Mouse (Mus musculus) forebrain, embryonic 12.5 days (tissue): Measurements from ENCODE around the gene Tatdn3. TPM values are rescaled to one million over a fixed set of nuclear protein-coding genes. Genes with fewer than 3 reads are reported as not detected.
"Not testable (repeated sequence)": the region's sequence is repeated elsewhere in the genome, so short reads cannot be mapped to it uniquely, and the experiment has no call there.

Experiments
- ATAC-seq: fragments of 200-750 bp; cut with Nextera tagmentation; 2 replicates; pipeline ENCODE4 v1.8.0; 2017; ENCODE audit warnings: moderate TSS enrichment; ENCODE audit not compliant: low FRiP score
- H3K27ac ChIP-seq: fragments of 300-500 bp; sonication (generic); 2 replicates; pipeline ENCODE4 v1.5.1; 2016; ENCODE audit warnings: mild to moderate bottlenecking
- H3K27me3 ChIP-seq: fragments of 300-500 bp; sonication (generic); 2 replicates; pipeline ENCODE4 v1.6.1; 2016; ENCODE audit warnings: mild to moderate bottlenecking
- H3K36me3 ChIP-seq: fragments of 300-500 bp; sonication (generic); replicated peaks from 2 replicates; pipeline ENCODE4 v1.6.1; 2016; ENCODE audit warnings: mild to moderate bottlenecking
- H3K4me1 ChIP-seq: fragments of 300-500 bp; sonication (generic); 2 replicates; pipeline ENCODE4 v1.6.1; 2016
- H3K4me2 ChIP-seq: fragments of 300-500 bp; sonication (generic); 2 replicates; pipeline ENCODE4 v1.6.1; 2016; ENCODE audit warnings: mild to moderate bottlenecking, moderate library complexity
- H3K4me3 ChIP-seq: fragments of 300-500 bp; sonication (generic); replicated peaks from 2 replicates; pipeline ENCODE4 v1.5.1; 2016; ENCODE audit warnings: mild to moderate bottlenecking
- H3K9ac ChIP-seq: fragments of 300-500 bp; sonication (generic); 2 replicates; pipeline ENCODE4 v1.6.1; 2016; ENCODE audit warnings: mild to moderate bottlenecking
- H3K9me3 ChIP-seq: fragments of 300-500 bp; sonication (generic); 2 replicates; pipeline ENCODE4 v1.6.1; 2016
- WGBS: fragments of 180-500 bp; shearing (Covaris S2); methylation state at CpG from one replicate; pipeline ENCODE4 v1.1.7; 2016; 5-methylcytosine and 5-hydroxymethylcytosine counted together
- polyA plus RNA-seq: library from polyadenylated mRNA; unstranded; fragments of >200 nt; fragmentation: Nextera tagmentation; extraction: Ambion mirVana; gene quantifications from 2 replicates; pipeline ENCODE4 v1.2.1, GENCODE M21; 2016

Gene Tatdn3
- polyA plus RNA-seq, 1 experiment from 2014 or later, result 15.3 TPM

- Histone ChIP-seq H3K27me3 (no peaks in the 10 kb centered on the region), H3K4me2 (no peak overlapping the region), H3K27ac (no peak overlapping the region), H3K9ac (no peak overlapping the region), H3K4me3 (no peak overlapping the region), H3K9me3 (no peaks in the 10 kb centered on the region), H3K36me3 (no peaks in the 10 kb centered on the region), H3K4me1 (no peaks in the 10 kb centered on the region)
- no peak for ATAC-seq
- WGBS, result 68% methylated on average over 7 of the region's 7 CpGs
These were observed 16.4 kb downstream of the Tatdn3 start for GRCm38 (mm10) chr1:191046231-191046824.

GRCm38 (mm10) chr1:191045264-191045663 lies 17.5 kb downstream of the Tatdn3 start:
- 94% methylated on average over 2 of the region's 2 CpGs for WGBS
- H3K4me1 ChIP-seq, result no peaks in the 10 kb centered on the region
- no peak for ATAC-seq
- H3K4me2 ChIP-seq, result no peak overlapping the region
- no peak overlapping the region for H3K27ac ChIP-seq
- H3K27me3 ChIP-seq, result no peaks in the 10 kb centered on the region
- H3K4me3 ChIP-seq, result no peak overlapping the region
- no peaks in the 10 kb centered on the region for H3K36me3 ChIP-seq
- H3K9me3 ChIP-seq, result no peaks in the 10 kb centered on the region
- no peak overlapping the region for H3K9ac ChIP-seq

DNA sequence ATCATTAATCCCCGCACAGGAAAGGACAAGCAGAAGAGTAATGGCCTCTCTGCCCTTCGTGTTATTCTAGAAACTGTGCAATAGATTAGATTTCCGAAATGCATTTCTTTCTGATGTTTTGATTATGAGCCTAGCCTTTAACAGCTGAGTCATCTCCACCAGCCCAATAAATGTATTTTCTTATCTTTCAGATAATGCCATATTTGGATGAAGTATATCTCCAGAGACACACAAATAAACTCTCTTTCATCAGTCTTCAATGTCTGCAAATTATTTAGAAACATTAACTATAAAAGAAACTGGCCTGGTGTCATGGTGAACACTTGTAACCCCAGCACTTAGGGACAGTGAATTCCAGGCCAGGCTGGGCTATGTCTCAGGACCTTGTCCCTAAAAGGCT lies 20.0 kb downstream of the Tatdn3 start:
- no peak for ATAC-seq

GRCm38 (mm10) chr1:191042106-191042505 lies 20.6 kb downstream of the Tatdn3 start:
- H3K27ac ChIP-seq, result no peak overlapping the region
- H3K9me3 ChIP-seq, result no peaks in the 10 kb centered on the region
- no peaks in the 10 kb centered on the region for H3K4me1 ChIP-seq
- ATAC-seq, result no peak
- no peaks in the 10 kb centered on the region for H3K36me3 ChIP-seq
- 87% methylated on average over 5 of the region's 5 CpGs for WGBS
- H3K4me2 ChIP-seq, result no peak overlapping the region
- H3K4me3 ChIP-seq, result no peak overlapping the region
- no peaks in the 10 kb centered on the region for H3K27me3 ChIP-seq
- H3K9ac ChIP-seq, result no peak overlapping the region

More for the DNA sequence above, 20.0 kb downstream of the Tatdn3 start:
- H3K27ac ChIP-seq, result no peak overlapping the region
- no peaks in the 10 kb centered on the region for H3K36me3 ChIP-seq
- H3K9ac ChIP-seq, result no peak overlapping the region
- WGBS, result 92% methylated on average over 3 of the region's 3 CpGs
- no peaks in the 10 kb centered on the region for H3K9me3 ChIP-seq
- no peaks in the 10 kb centered on the region for H3K4me1 ChIP-seq
- no peaks in the 10 kb centered on the region for H3K27me3 ChIP-seq
- no peak overlapping the region for H3K4me2 ChIP-seq
- no peak overlapping the region for H3K4me3 ChIP-seq

GRCm38 (mm10) chr1:191041352-191041751 lies 21.4 kb downstream of the Tatdn3 start:
- no peak for ATAC-seq
- Histone ChIP-seq H3K9ac (no peak overlapping the region), H3K4me1 (no peaks in the 10 kb centered on the region)

GRCm38 (mm10) chr1:191037999-191038398 lies 24.7 kb downstream of the Tatdn3 start:
- peaks cover 3% of the 10 kb centered on the region for H3K4me1 ChIP-seq
- H3K9ac ChIP-seq, result no peak overlapping the region
- H3K4me2 ChIP-seq, result no peak overlapping the region
- H3K36me3 ChIP-seq, result no peaks in the 10 kb centered on the region
- no peaks in the 10 kb centered on the region for H3K27me3 ChIP-seq
- WGBS, result 89% methylated on average over 4 of the region's 4 CpGs
- no peak overlapping the region for H3K27ac ChIP-seq
- no peak for ATAC-seq
- H3K4me3 ChIP-seq, result no peak overlapping the region
- no peaks in the 10 kb centered on the region for H3K9me3 ChIP-seq

More at GRCm38 (mm10) chr1:191041352-191041751, 21.4 kb downstream of the Tatdn3 start:
- no peaks in the 10 kb centered on the region for H3K9me3 ChIP-seq
- H3K27ac ChIP-seq, result no peak overlapping the region
- no peaks in the 10 kb centered on the region for H3K36me3 ChIP-seq
- no peak overlapping the region for H3K4me3 ChIP-seq
- H3K4me2 ChIP-seq, result no peak overlapping the region
- H3K27me3 ChIP-seq, result no peaks in the 10 kb centered on the region

GRCm38 (mm10) chr1:191036554-191037334 lies 26.0 kb downstream of the Tatdn3 start, which contains the start of gene Spata45:
Spata45 (plus strand) TSS chr1:191036639.
- Histone ChIP-seq H3K27ac (no peak within 1 kb of the TSS), H3K4me2 (no peak within 1 kb of the TSS), H3K27me3 (no peaks in the 10 kb centered on the region), H3K9me3 (no peaks in the 10 kb centered on the region), H3K36me3 (no peaks in the 10 kb centered on the region), H3K4me3 (no peak within 1 kb of the TSS), H3K4me1 (peaks cover 3% of the 10 kb centered on the region), H3K9ac (no peak within 1 kb of the TSS)
- 83% methylated on average over 6 of the region's 6 CpGs for WGBS
- ATAC-seq, result no peak

DNA sequence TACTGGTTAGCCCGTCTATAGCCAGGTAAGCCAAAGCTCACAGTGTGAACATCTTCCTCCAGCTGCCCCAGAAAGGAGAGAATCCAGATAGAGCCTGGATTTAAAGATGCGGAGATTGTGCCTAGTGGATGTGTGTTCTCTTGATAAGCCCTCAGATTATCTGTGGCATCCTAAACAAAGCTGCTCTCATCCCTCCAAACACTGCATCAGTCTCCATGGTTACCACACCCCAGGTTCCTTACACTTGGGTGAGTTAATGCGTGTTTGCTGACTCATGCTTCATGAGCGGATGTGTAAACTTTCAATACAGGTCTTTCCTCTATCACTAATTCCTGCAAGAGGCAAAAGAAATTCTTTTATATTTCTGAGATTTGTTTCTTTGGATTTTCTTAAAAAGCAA lies 27.1 kb downstream of the Tatdn3 start:
- peaks cover 3% of the 10 kb centered on the region for H3K4me1 ChIP-seq
- WGBS, result 27% methylated on average over 4 of the region's 4 CpGs
- H3K36me3 ChIP-seq, result no peaks in the 10 kb centered on the region
- no peak overlapping the region for H3K27ac ChIP-seq
- H3K27me3 ChIP-seq, result no peaks in the 10 kb centered on the region
- no peak overlapping the region for H3K4me3 ChIP-seq
- H3K4me2 ChIP-seq, result no peak overlapping the region
- H3K9ac ChIP-seq, result no peak overlapping the region
- ATAC-seq, result no peak
- H3K9me3 ChIP-seq, result no peaks in the 10 kb centered on the region

GRCm38 (mm10) chr1:191030922-191031425 lies 31.8 kb downstream of the Tatdn3 start:
- not testable (repeated sequence) for ATAC-seq, H3K36me3 ChIP-seq
- WGBS, result 78% methylated on average over 6 of the region's 6 CpGs

DNA sequence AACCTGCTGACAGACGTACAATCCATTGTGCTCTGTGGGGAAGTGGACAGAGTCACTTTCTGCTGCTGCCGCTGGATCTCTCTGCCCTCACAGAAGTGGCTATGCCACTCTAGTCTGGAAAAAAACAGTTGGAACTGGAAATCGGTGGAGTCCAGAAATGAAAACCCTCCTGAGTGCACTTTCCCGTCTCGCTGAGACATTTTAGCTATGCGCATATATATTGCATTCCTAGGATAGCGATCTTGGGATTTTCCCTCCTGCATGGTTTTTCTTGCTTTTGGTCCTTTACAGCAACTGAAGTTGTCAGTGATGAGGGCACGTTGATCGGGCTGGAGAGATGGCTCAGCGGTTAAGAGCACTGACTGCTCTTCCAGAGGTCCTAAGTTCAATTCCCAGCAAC lies 32.5 kb downstream of the Tatdn3 start:
- no peaks in the 10 kb centered on the region for H3K27me3 ChIP-seq
- H3K4me2 ChIP-seq, result no peak overlapping the region
- H3K36me3 ChIP-seq, result no peaks in the 10 kb centered on the region
- no peak for ATAC-seq
- WGBS, result 68% methylated on average over 10 of the region's 10 CpGs
- no peak overlapping the region for H3K27ac ChIP-seq
- no peak overlapping the region for H3K4me3 ChIP-seq
- H3K4me1 ChIP-seq, result peaks cover 11% of the 10 kb centered on the region
- H3K9me3 ChIP-seq, result no peaks in the 10 kb centered on the region
- H3K9ac ChIP-seq, result no peak overlapping the region

More at GRCm38 (mm10) chr1:191030922-191031425, 31.8 kb downstream of the Tatdn3 start:
- H3K9ac ChIP-seq, H3K27ac ChIP-seq, H3K4me2 ChIP-seq, H3K4me3 ChIP-seq, H3K9me3 ChIP-seq, H3K27me3 ChIP-seq: not testable (repeated sequence)
- peaks cover 11% of the 10 kb centered on the region for H3K4me1 ChIP-seq

GRCm38 (mm10) chr1:191026021-191026713 lies 36.6 kb downstream of the Tatdn3 start, which contains the start of gene Flvcr1:
Flvcr1 (minus strand) TSS chr1:191026158.
- under 1% methylated on average over 50 of the region's 50 CpGs for WGBS
- peak; percentile 100 for ATAC-seq
- Histone ChIP-seq H3K4me1 (peaks cover 20% of the 10 kb centered on the region), H3K9me3 (no peaks in the 10 kb centered on the region), H3K36me3 (peaks cover 7% of the 10 kb centered on the region), H3K27me3 (no peaks in the 10 kb centered on the region), H3K4me2 (peak within 1 kb of the TSS; percentile 95), H3K9ac (peak within 1 kb of the TSS; percentile 91), H3K27ac (peak within 1 kb of the TSS; percentile 95), H3K4me3 (peak within 1 kb of the TSS; percentile 84)
